Mouse (Mus musculus): ENCODE measurements around the gene Dixdc1. TPM values are rescaled to one million over a fixed set of nuclear protein-coding genes. Genes with fewer than 3 reads are reported as not detected.
A peak's percentile ranks its signal among the peaks of the same experiment; 100 is the strongest.

The Dixdc1 gene
- total and polyA plus RNA-seq, 3 experiments, result 0.07 TPM; not detected in 2

DNA sequence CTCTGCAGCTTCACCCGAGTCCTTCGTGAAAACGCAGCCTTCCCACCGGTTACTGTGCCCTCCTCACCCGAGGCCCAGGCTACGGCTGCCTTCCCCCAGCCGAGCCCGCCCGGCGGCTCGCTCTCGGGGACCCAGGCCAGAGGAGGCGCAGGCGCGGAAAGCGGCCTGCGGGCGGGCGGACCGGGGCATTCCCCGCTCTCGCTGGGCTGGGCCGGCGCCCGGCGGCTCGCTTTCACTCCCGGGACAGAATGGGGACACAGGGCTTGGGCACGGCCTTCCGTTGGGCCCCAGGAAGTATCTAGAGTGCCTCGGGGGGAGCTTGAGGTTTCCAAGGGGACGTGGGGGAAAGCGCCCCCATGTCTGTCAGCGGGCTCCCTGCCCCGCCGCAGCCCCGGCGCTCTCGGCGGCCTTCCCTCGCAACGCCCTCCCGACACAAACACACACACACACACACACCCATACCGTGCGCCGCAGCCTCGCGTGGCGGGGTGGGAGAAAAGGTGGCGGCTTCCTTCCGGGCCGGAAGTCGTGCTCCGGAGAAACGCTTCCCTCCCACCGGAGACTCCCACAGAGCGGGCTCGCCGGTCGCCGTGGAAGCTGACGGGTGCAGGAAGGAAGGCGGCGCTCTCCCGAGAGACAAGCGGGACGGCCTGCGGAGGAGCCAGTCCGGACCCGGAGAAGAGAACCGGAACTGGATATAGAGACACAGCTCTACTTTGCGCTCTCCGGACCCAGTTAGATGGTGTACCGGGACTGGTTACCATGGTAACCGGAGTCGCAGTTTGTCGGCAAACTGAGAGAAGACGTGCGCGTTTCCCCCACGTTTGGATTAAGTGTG is 122.3 kb downstream of the Dixdc1 start, which contains the start of the genes Pih1d2 and Nkapd1:
Gene Pih1d2, plus strand, starts transcription at position 556 of the 838 bp plus-strand sequence.
Gene Nkapd1, minus strand, starts transcription at position 699 of the 838 bp plus-strand sequence.
- Histone ChIP-seq H3K36me3 (ENCODE audit: control insufficient read depth in 1 of 2, insufficient read depth in 2 of 2, low read length in 2 of 2) (peaks cover 3 to 25% of the 10 kb centered on the region in 2 experiments), H3K79me2 (ENCODE audit: control insufficient read depth, insufficient read depth, low read length, poor library complexity) (peaks cover 33% of the 10 kb centered on the region), H3K27ac (ENCODE audit: control insufficient read depth, low read depth, low read length) (peak within 1 kb of the TSS; percentile 95), H3K9ac (ENCODE audit: control insufficient read depth, low read depth, low read length, poor library complexity, severe bottlenecking) (peak within 1 kb of the TSS; percentile 97), H3K4me1 (ENCODE audit: control insufficient read depth in 1 of 2, insufficient read depth in 2 of 2, low read length in 2 of 2) (peaks cover 4 to 10% of the 10 kb centered on the region in 2 experiments; a peak in 3 of 4 replicates), H3K4me3 (ENCODE audit: control insufficient read depth in 1 of 2, insufficient read depth in 1 of 2, low read depth in 2 of 2, low read length in 2 of 2) (peak within 1 kb of the TSS; percentile 95 to 99), H3K9me3 (replicated peaks; ENCODE audit: insufficient read depth, low read length) (no peaks in the 10 kb centered on the region), H3K27me3 (ENCODE audit: control insufficient read depth in 1 of 2, insufficient read depth in 2 of 2, low read length in 2 of 2) (no peaks in the 10 kb centered on the region)
- peak; percentile 96 for DNase-seq (ENCODE audit: low read depth, low spot score)
- no peak for TF ChIP-seq NRF1 (IDR thresholded peaks at IDR 0.05; ENCODE audit: insufficient read depth, low read depth, low read length, poor library complexity, severe bottlenecking)
- peak; percentile 55; the same call in 1 of the 2 replicates for TF ChIP-seq MYC (IDR thresholded peaks at IDR 0.05; ENCODE audit: low read depth, low read length)
- peak; percentile 95 for TF ChIP-seq UBTF (IDR thresholded peaks at IDR 0.05; ENCODE audit: borderline replicate concordance, insufficient read depth, low read depth, low read length)
- no peak for TF ChIP-seq JUND (IDR thresholded peaks at IDR 0.05; ENCODE audit: low read depth, low read length)
- peak; percentile 99 for TF ChIP-seq SIN3A (IDR thresholded peaks at IDR 0.05; ENCODE audit: low read length)
- no peak for TF ChIP-seq CTCF (IDR thresholded peaks at IDR 0.05 in 2 of 3, conservative IDR thresholded peaks at IDR 0.05 in 1 of 3; ENCODE audit: control insufficient read depth in 1 of 3, insufficient read depth in 1 of 3, low read depth in 2 of 3, low read length in 3 of 3, poor library complexity in 1 of 3, severe bottlenecking in 1 of 3)
- TF ChIP-seq POLR2AphosphoS5 (IDR thresholded peaks at IDR 0.05; ENCODE audit: borderline replicate concordance, low read depth, low read length), result no peak
- 0 out of 2 replicates have a peak, but pooled peaks have one; percentile 34 for TF ChIP-seq TCF12 (IDR thresholded peaks at IDR 0.05; ENCODE audit: low read depth, low read length)
- peak; percentile 63; the same call in 1 of the 2 replicates for TF ChIP-seq ELF1 (IDR thresholded peaks at IDR 0.05; ENCODE audit: low read depth, low read length)
- TF ChIP-seq USF1 (IDR thresholded peaks at IDR 0.05; ENCODE audit: low read depth, low read length), result no peak
- TF ChIP-seq BHLHE40 (IDR thresholded peaks at IDR 0.05; ENCODE audit: borderline replicate concordance, low read depth, low read length), result no peak
- no peak for TF ChIP-seq ZNF384 (IDR thresholded peaks at IDR 0.05; ENCODE audit: low read depth, low read length)
- peak; percentile 61 for TF ChIP-seq POLR2AphosphoS2 (IDR thresholded peaks at IDR 0.05; ENCODE audit: low read length)
- TF ChIP-seq MAX (IDR thresholded peaks at IDR 0.05; ENCODE audit: low read length), result peak; percentile 84
- no peak for TF ChIP-seq MAFK (IDR thresholded peaks at IDR 0.05; ENCODE audit: borderline replicate concordance, low read depth, low read length)
- TF ChIP-seq MAZ (IDR thresholded peaks at IDR 0.05; ENCODE audit: low read depth, low read length), result 0 out of 2 replicates have a peak, but pooled peaks have one; percentile 49
- TF ChIP-seq ZC3H11A (IDR thresholded peaks at IDR 0.05; ENCODE audit: low read depth, low read length), result no peak
- TF ChIP-seq E2F4 (IDR thresholded peaks at IDR 0.05; ENCODE audit: borderline replicate concordance, low read depth, low read length), result 0 out of 2 replicates have a peak, but pooled peaks have one; percentile 22
- peak; percentile 79 for TF ChIP-seq NELFE (IDR thresholded peaks at IDR 0.05; ENCODE audit: low read depth, low read length)
- TF ChIP-seq ETS1 (IDR thresholded peaks at IDR 0.05; ENCODE audit: low read depth, low read length), result no peak; the same call in 1 of the 2 replicates
- TF ChIP-seq GABPA (IDR thresholded peaks at IDR 0.05; ENCODE audit: low read depth, low read length), result no peak
- TF ChIP-seq RCOR1 (IDR thresholded peaks at IDR 0.05; ENCODE audit: low read depth, low read length), result no peak
- no peak for TF ChIP-seq GATA1 (IDR thresholded peaks at IDR 0.05; ENCODE audit: low read depth, low read length)
- no peak for TF ChIP-seq RAD21 (IDR thresholded peaks at IDR 0.05; ENCODE audit: low read depth, low read length)
- no peak for TF ChIP-seq TAL1 (IDR thresholded peaks at IDR 0.05; ENCODE audit: low read length)
- TF ChIP-seq CHD1 (IDR thresholded peaks at IDR 0.05; ENCODE audit: low read depth, low read length), result no peak
- TF ChIP-seq SMC3 (IDR thresholded peaks at IDR 0.05; ENCODE audit: low read depth, low read length), result no peak
- 0 out of 2 replicates have a peak, but pooled peaks have one; percentile 28 for TF ChIP-seq CHD2 (IDR thresholded peaks at IDR 0.05; ENCODE audit: low read length)
- TF ChIP-seq EP300 (IDR thresholded peaks at IDR 0.05; ENCODE audit: low read depth in 1 of 2, low read length in 2 of 2), result peak in 1 of 2 experiments; percentile 31; a peak in 2 of 4 replicates
- no peak for TF ChIP-seq MEF2A (IDR thresholded peaks at IDR 0.05; ENCODE audit: extremely low read depth, insufficient replicate concordance, low read depth, low read length, poor library complexity, severe bottlenecking)
- peak; percentile 99 for TF ChIP-seq MXI1 (IDR thresholded peaks at IDR 0.05; ENCODE audit: low read depth, low read length)
- TF ChIP-seq USF2 (IDR thresholded peaks at IDR 0.05; ENCODE audit: borderline replicate concordance in 1 of 2, insufficient read depth in 1 of 2, low read depth in 1 of 2, low read length in 2 of 2), result no peak
- TF ChIP-seq HCFC1 (IDR thresholded peaks at IDR 0.05; ENCODE audit: low read depth, low read length), result peak; percentile 85
- TF ChIP-seq KAT2A (conservative IDR thresholded peaks at IDR 0.05; ENCODE audit: low read depth, low read length), result no peak; the same call in 1 of the 2 replicates
